Mouse (Mus musculus) olfactory bulb, adult 2 months (tissue): Measurements from ENCODE around the gene Tmem117.

Source experiments
- CTCF ChIP-seq: fragments of 200-500 bp; IDR thresholded peaks from 2 replicates; pipeline ENCODE4 v1.5.1; 2012; ENCODE audit warnings: low read depth, mild to moderate bottlenecking, low read length, moderate library complexity; ENCODE audit not compliant: insufficient read depth
- POLR2A ChIP-seq: fragments of 200-500 bp; IDR thresholded peaks from 2 replicates; pipeline ENCODE4 v1.6.1; 2012; ENCODE audit warnings: mild to moderate bottlenecking, low read depth, low read length, moderate library complexity; ENCODE audit not compliant: insufficient read depth

- TF ChIP-seq CTCF = no peak
- no peak for TF ChIP-seq POLR2A
Measured at GRCm38 (mm10) chr15:95068799-95069198, 439.8 kb downstream of the Tmem117 start.
